Mouse (Mus musculus) myocyte (in vitro differentiated cells): Measurements from ENCODE around the gene Myo5c. TPM values are rescaled to one million over a fixed set of nuclear protein-coding genes. Genes with fewer than 3 reads are reported as not detected.

Source experiments
- H3K27me3 ChIP-seq: one replicate; pipeline ENCODE4 v1.6.1; 2011; ENCODE audit not compliant: control insufficient read depth, insufficient read depth, insufficient read length
- H3K36me3 ChIP-seq: one replicate; pipeline ENCODE4 v1.6.1; 2011; ENCODE audit not compliant: control insufficient read depth, insufficient read depth
- H3K4me2 ChIP-seq: one replicate; pipeline ENCODE4 v1.6.1; 2011; ENCODE audit warnings: low read depth, control low read depth
- H3K4me3 ChIP-seq: one replicate; pipeline ENCODE4 v1.5.1; 2011; ENCODE audit warnings: mild to moderate bottlenecking, control low read depth, moderate library complexity
- H3K79me2 ChIP-seq: one replicate; pipeline ENCODE4 v1.6.1; 2011; ENCODE audit not compliant: control insufficient read depth, insufficient read depth
- H3ac ChIP-seq: one replicate; pipeline ENCODE4 v1.6.1; 2011; ENCODE audit not compliant: control insufficient read depth, insufficient read length
- CEBPB ChIP-seq: IDR thresholded peaks from 2 replicates; pipeline ENCODE4 v1.6.1; 2011; ENCODE audit warnings: mild to moderate bottlenecking, moderate library complexity; ENCODE audit not compliant: poor library complexity, insufficient read depth, severe bottlenecking
- E2F4 ChIP-seq: IDR thresholded peaks from one replicate; pipeline ENCODE4 v1.6.1; 2011; ENCODE audit warnings: mild to moderate bottlenecking, control low read depth, moderate library complexity; ENCODE audit not compliant: insufficient read depth
- MAX ChIP-seq: IDR thresholded peaks from one replicate; pipeline ENCODE4 v1.6.1; 2011; ENCODE audit warnings: low read depth, mild to moderate bottlenecking, control low read depth
- MYOD1 ChIP-seq, 3 experiments: IDR thresholded peaks; one replicate each; pipeline ENCODE4 v1.6.1; 2011; ENCODE audit warnings: control low read depth in 2 of 3, low read depth in 2 of 3, mild to moderate bottlenecking in 2 of 3, moderate library complexity in 1 of 3; ENCODE audit not compliant: insufficient read length in 2 of 3, control insufficient read depth in 1 of 3
- MYOG ChIP-seq, 3 experiments: IDR thresholded peaks; one replicate each; pipeline ENCODE4 v1.6.1; 2011; ENCODE audit warnings: control low read depth in 2 of 3, low read depth in 2 of 3, mild to moderate bottlenecking in 2 of 3; ENCODE audit not compliant: insufficient read length in 2 of 3, control insufficient read depth in 1 of 3, insufficient read depth in 1 of 3
- POLR2A ChIP-seq: IDR thresholded peaks from one replicate; pipeline ENCODE4 v1.6.1; 2011; ENCODE audit warnings: low read depth, mild to moderate bottlenecking, control low read depth, moderate library complexity; ENCODE audit not compliant: insufficient read length
- POLR2AphosphoS2 ChIP-seq: IDR thresholded peaks from one replicate; pipeline ENCODE4 v1.6.1; 2011; ENCODE audit warnings: low read depth, control low read depth; ENCODE audit not compliant: insufficient read length
- REST ChIP-seq: IDR thresholded peaks from one replicate; pipeline ENCODE4 v1.6.1; 2011; ENCODE audit warnings: mild to moderate bottlenecking, control low read depth, moderate library complexity; ENCODE audit not compliant: insufficient read depth, insufficient read length
- SRF ChIP-seq: IDR thresholded peaks from one replicate; pipeline ENCODE4 v1.6.1; 2011; ENCODE audit warnings: low read depth; ENCODE audit not compliant: control insufficient read depth, insufficient read length
- TCF12 ChIP-seq: IDR thresholded peaks from one replicate; pipeline ENCODE4 v1.6.1; 2011; ENCODE audit warnings: mild to moderate bottlenecking, control low read depth; ENCODE audit not compliant: poor library complexity, insufficient read depth, severe bottlenecking
- TCF3 ChIP-seq: IDR thresholded peaks from one replicate; pipeline ENCODE4 v1.6.1; 2011; ENCODE audit warnings: low read depth, control low read depth; ENCODE audit not compliant: insufficient read length
- USF1 ChIP-seq: IDR thresholded peaks from one replicate; pipeline ENCODE4 v1.6.1; 2011; ENCODE audit warnings: low read depth, mild to moderate bottlenecking, control low read depth, moderate library complexity
- polyA plus RNA-seq: library from polyadenylated mRNA; unstranded; fragments of >200 nt; fragmentation: generic; extraction: Trizol; gene quantifications from one replicate; pipeline ENCODE4 v1.2.1, GENCODE M21; 2012; ENCODE audit warnings: missing spikeins

The Myo5c gene
- polyA plus RNA-seq, 1 experiment: 0.07 TPM

DNA sequence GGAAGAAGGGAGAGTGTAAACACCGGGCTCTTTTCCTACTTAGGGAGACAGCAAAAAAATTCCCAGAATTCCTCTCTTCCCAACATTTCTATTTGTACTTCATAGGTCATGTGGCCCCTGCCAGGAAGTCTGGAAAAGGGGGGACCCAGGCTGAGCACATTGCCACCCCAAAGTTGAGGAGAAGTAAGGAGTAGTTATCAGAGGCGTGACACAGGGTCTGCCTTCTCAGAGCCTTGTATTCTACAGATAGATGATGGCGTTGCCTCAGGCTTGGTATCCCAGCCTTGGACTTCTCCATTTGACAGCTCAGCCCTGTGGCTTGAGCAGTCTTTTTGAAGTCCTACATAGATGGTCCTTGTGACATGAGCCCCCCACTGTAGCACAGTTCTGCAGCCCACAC, 83.4 kb downstream of the Myo5c start:
- no peak overlapping the region for H3ac ChIP-seq
- peak overlapping the region; percentile 53 for H3K4me3 ChIP-seq
- no peaks in the 10 kb centered on the region for H3K79me2 ChIP-seq
- TF ChIP-seq USF1 (peak; percentile 19), TCF12 (no peak), CEBPB (no peak)
- H3K27me3 ChIP-seq: no peaks in the 10 kb centered on the region
- no peaks in the 10 kb centered on the region for H3K36me3 ChIP-seq
- H3K4me2 ChIP-seq: peak overlapping the region; percentile 86

- Histone ChIP-seq H3K4me2 (no peak overlapping the region), H3K4me3 (no peak overlapping the region), H3ac (no peak overlapping the region), H3K27me3 (no peaks in the 10 kb centered on the region), H3K36me3 (no peaks in the 10 kb centered on the region), H3K79me2 (no peaks in the 10 kb centered on the region)
- no peak for TF ChIP-seq MYOD1 (IDR thresholded peaks at IDR 0.05; ENCODE audit: control insufficient read depth in 1 of 3, insufficient read length in 2 of 3, low read depth in 2 of 3)
These were observed 85.0 kb downstream of the Myo5c start for GRCm38 (mm10) chr9:75316771-75317170.

DNA sequence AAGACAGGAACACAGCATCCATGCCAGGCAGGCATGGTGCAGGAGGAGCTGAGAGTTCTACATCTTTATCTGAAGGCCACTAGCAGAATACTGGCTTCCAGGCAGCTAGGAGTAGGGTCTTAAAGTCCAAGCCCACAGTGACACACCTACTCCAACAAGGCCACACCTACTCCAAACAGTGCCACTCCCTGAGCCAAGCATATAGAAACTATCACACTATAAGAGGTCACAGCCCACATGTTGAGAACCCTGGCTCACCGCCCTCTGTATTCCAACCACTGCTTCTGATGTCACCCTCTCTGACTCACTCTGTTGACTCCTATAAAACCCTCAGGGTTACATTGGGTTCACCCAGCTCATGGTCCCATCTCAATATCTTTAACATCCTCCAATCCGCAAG, 86.4 kb downstream of the Myo5c start:
- Histone ChIP-seq H3K4me3 (no peak overlapping the region), H3K4me2 (no peak overlapping the region), H3K79me2 (no peaks in the 10 kb centered on the region), H3K27me3 (no peaks in the 10 kb centered on the region), H3K36me3 (no peaks in the 10 kb centered on the region), H3ac (no peak overlapping the region)
- TF ChIP-seq SRF: no peak
- no peak for TF ChIP-seq TCF12
- TF ChIP-seq REST: no peak
- TF ChIP-seq POLR2A: no peak
- no peak for TF ChIP-seq USF1
- TF ChIP-seq E2F4: no peak
- TF ChIP-seq MYOD1 (IDR thresholded peaks at IDR 0.05; ENCODE audit: control insufficient read depth in 1 of 3, insufficient read length in 2 of 3, low read depth in 2 of 3): no peak
- TF ChIP-seq MYOG (IDR thresholded peaks at IDR 0.05; ENCODE audit: control insufficient read depth in 1 of 3, insufficient read depth in 1 of 3, insufficient read length in 2 of 3, low read depth in 2 of 3): no peak
- no peak for TF ChIP-seq TCF3
- no peak for TF ChIP-seq MAX
- no peak for TF ChIP-seq CEBPB
- TF ChIP-seq POLR2AphosphoS2: no peak

DNA sequence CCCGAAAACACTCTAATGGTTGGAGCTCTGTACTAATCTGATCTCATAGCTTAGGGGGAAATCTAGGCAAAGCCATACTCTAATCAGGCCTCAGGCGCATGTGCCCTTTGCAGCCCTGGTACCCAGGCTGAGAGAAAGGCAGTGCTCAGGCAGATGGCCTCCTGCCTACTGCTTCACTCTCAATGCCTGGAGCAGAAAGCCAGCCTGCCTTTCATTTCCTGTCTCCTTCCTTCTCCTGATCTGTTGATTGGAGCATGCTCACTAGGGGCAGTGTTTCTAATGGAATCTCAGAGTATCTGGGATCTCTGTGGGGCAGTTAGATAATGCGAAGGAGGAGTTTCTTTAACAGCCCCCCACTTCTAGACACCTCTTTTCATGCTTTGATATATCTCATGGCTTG, 87.5 kb downstream of the Myo5c start:
- Histone ChIP-seq H3K36me3 (no peaks in the 10 kb centered on the region), H3K79me2 (no peaks in the 10 kb centered on the region), H3K4me3 (no peak overlapping the region), H3K27me3 (no peaks in the 10 kb centered on the region), H3K4me2 (no peak overlapping the region), H3ac (no peak overlapping the region)
- TF ChIP-seq MAX (no peak), POLR2A (no peak), USF1 (no peak), TCF3 (no peak), E2F4 (no peak), MYOG (IDR thresholded peaks at IDR 0.05; ENCODE audit: control insufficient read depth in 1 of 3, insufficient read depth in 1 of 3, insufficient read length in 2 of 3, low read depth in 2 of 3) (no peak), REST (no peak), CEBPB (no peak), SRF (no peak)

GRCm38 (mm10) chr9:75322099-75322885, 90.5 kb downstream of the Myo5c start:
- H3K4me3 ChIP-seq: no peak overlapping the region
- no peaks in the 10 kb centered on the region for H3K36me3 ChIP-seq
- no peak overlapping the region for H3ac ChIP-seq
- no peaks in the 10 kb centered on the region for H3K79me2 ChIP-seq
- no peak overlapping the region for H3K4me2 ChIP-seq
- H3K27me3 ChIP-seq: no peaks in the 10 kb centered on the region
- no peak for TF ChIP-seq TCF12
- TF ChIP-seq REST: no peak
- no peak for TF ChIP-seq POLR2AphosphoS2
- TF ChIP-seq MYOG (IDR thresholded peaks at IDR 0.05; ENCODE audit: control insufficient read depth in 1 of 3, insufficient read depth in 1 of 3, insufficient read length in 2 of 3, low read depth in 2 of 3): no peak
- no peak for TF ChIP-seq TCF3
- no peak for TF ChIP-seq POLR2A
- no peak for TF ChIP-seq MAX
- no peak for TF ChIP-seq MYOD1 (IDR thresholded peaks at IDR 0.05; ENCODE audit: control insufficient read depth in 1 of 3, insufficient read length in 2 of 3, low read depth in 2 of 3)
- no peak for TF ChIP-seq SRF
- no peak for TF ChIP-seq CEBPB
- no peak for TF ChIP-seq E2F4
- TF ChIP-seq USF1: no peak
